Mouse (Mus musculus): ENCODE data around the gene Ric8b.

The Ric8b gene

DNA sequence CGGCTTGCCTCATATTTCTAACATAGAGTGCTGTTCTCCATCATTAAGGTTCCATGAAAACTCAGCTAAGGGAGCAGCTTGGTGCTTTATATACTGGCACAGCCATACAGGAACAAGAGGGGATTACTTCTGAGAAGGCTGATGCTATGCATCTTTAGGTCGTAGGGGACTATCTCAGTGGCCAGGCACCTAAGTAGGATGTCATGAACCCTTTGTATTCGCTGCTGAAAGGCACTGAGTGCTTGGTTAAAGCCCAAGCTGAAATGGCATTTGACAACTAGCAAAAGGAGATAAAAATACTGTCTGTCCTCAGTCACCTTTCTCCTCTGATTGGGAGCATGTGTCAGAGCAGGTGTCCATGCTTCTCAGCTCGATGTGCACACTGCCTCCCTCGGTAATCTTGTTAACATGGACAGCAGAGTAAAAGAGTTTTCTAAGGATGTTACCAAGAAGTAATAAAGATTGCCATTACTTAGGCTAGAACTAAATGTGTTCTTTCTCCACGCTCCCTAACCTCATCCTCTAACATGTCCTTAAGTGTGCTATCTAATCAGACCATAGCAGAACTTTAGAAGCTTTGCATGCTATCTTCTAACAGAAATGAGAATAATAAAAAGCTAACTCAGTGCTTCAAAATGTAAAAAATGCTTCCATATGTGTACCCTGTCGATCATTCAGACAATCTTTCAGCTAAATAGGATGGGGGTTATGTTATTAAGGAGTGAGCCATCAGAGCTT is 89.3 kb downstream of the Ric8b start:
- no peak for DNase-seq (ENCODE audit: low read depth, low spot score)

DNA sequence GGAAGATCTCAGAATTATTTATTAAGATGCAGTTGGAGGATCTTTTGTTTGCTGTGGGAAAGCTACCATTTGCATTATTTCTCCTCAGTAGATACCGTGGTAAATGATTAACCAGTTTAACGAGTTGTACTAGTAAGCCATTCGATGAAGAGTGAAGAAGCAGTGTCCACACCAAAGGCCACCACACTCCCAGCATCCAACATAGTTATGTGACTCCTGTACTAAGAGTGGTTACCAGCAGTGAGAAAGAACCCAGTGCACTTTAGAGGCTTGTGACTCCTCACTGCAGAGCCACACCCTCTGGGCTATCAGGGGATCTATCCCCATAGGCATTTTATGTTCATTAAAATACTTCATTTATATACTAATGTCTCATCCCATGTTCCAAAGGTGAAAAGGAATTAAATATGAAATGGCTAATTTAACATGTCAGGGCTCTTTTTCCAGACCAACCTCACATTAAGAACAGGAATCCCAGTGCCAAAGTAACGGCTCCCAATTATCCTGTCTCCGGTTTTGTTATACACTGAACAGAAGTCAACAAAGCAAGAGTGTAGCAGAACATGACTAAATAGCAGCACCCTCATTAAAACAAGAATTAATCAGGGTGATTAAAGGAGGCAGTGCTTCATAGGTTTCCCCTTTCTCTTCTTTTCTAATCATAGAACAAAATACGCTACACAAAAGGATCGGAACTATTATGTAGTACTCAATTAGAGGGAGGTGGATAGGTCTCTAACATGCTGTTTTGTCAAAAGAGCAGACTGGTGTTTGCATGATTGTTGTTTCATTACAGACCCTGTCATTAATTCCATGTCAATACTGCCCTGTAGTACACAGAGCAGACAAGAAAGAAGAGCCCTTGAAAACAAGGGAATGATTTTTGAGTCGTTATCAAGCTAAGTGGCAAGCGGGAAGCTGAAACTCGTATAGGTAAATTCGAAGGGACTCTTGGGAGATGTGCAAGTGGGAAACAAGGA is 90.7 kb downstream of the Ric8b start:
- no peak for DNase-seq (ENCODE audit: low read depth, low spot score)

DNA sequence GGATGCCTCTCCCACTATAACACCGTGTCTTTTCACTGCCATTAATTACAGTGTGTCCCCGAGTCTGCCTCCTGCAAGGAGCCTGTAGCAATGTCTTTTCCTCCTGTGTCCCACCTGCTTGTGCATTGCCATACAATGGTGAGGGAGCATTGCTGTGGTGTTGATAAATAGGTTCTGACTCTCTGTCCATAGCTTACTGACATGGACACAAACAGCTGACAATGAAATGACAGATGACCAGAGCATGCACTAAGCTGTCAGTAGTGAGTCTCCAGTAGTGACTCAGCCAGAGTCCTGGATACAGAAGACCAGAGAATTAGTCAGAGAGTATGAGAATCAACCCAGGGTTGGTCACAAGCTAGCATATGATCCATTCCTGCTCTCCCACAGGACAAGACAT is 93.7 kb downstream of the Ric8b start:
- DNase-seq (ENCODE audit: low read depth, low spot score), result no peak

DNA sequence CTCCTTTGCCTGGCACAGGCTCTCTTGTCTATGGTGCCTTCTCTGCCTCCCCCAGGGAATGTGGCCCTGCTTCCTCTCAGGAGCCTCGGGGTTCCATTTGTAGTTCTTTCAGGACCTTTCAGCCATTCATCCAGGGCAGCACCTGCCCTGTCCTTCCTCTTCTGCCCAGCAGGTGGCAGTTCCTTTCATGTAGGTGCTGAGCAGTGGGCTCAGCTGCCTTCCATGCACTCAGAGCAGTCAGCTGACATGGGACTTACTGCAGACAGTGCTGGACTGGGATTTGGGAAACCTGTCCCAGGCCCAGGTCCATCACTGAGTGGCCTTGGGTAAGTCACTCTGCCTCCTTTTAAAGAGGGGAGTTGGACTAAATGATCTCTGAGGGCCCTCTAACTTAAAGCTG is 96.0 kb downstream of the Ric8b start:
- peak; percentile 17 for DNase-seq (ENCODE audit: low read depth, low spot score)

DNA sequence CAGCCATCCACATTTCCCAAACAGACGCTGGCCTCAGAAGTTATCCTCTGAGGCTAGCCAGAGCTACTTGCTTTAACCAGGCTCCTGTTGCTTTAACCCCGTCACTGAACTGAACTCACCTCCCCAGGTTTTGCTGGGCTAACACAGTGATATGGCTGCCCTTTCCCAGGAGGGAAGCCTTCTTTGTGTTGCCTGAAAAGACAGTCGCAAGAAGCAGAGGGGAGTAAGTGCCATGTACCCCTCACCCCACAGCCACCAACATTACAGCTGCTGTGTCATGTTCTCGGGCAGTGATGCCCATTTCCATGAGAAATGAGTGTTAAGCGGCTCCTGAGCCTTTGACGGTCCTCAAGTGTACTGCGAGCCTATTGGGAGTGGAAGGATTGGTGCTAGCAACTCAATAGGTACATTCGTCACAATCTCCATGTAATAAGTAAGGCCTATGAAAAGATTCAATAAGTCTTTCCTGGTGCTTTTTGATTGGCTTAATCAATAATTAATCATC is 96.6 kb downstream of the Ric8b start:
- no peak for DNase-seq (ENCODE audit: low read depth, low spot score)

DNA sequence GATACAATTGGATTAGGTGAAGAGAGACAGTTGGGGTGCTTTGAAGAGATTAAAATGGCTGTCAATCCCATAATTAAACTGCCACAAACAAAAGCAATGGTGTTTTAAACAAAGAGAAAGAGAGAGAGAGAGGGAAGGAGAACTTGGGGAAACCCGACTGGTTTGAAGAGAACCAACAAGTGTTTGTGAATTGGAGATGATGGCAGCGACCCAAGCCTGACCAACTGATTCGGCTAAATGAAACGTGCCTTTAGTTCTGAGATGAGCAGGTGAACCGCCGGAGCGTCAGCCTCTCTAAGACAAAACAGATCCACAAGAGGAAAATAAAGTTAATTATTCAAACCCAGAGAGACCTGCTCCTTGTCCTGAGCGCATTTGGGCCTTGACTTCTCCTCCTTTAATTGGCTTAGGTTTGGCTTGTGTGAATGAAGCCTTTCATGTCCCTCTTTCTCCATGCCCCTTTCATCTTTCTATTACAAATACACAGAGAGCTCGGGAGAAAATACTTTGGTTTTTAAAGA is 97.1 kb downstream of the Ric8b start:
- DNase-seq (ENCODE audit: low read depth, low spot score), result peak; percentile 23

DNA sequence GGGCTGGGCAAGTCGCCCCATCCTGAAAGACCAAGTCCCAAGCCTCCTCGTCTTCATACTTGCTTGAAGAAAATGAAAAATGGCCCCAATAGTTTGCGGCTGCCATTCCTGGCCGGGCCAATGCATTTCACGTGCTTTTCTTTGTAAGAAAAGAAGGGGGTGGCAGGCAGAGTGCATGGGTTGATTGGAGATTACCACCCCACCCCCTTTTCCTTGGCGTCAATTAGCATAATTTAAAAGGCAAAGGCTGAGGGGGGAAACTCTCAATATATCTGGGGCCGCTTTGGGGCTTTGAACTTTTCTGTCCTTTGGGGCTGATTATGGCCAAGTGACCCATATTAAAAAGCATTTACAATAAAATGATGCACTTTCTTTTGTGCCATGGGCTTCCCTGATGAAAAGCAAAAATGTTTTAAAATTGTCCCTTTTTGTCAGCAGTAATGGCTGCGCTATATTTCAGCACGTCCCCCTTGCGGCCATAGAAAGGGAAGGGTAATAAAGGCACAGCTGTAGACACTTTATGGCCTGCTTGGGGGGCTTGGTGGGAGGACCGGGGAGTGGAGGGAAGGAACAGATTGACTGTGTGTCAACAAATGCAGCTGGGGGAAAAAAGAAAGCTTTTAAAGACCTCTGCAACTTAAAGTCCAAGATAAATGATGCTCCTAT is 105.4 kb downstream of the Ric8b start:
- no peak for DNase-seq (ENCODE audit: low read depth, low spot score)

DNA sequence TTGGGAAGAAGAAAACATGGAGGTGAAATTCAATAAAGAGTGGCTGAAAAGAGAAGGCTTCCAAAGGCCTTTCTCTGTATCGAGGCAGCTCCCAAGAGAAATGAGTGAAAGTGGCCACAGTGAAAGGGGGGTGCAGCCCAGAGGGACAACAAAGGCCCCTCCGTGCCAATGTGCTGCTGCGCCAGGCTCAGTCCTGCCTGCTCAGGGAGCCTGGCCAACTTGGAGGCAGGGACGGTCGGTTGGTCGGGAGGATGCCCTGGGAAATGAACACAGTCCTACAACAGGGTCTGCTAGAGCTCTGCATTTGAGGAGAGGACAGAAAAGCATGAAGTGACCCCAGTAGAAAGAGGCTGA is 105.9 kb downstream of the Ric8b start:
- no peak for DNase-seq (ENCODE audit: low read depth, low spot score)

DNA sequence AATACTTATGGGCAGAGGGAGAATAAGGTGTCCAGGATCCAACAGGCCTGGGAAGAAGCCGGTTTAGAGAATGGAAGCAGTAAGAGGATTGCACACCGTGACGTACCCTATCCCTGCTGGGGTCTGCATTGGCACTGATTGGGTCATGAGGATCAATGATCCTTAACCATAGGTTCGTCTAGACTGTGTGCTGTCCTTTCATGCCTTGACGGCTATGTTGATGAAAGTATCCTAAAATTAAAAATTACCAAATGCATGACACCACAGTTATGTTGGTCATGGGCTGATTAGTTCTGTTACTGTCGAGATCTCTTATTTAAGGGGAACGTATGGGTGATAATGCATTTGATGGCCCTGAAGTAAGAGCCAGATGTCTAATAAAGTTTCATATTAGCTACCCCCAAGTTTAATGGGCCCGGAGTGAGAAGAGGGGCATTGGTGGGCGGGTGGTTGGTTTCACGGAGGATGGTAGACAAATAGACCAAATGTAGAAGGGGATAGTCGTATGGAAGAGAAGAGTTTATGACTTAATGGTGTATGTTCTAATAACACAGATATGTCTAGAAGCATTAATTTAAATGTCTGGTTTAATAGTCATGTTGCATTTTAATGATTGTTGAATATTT is 108.5 kb downstream of the Ric8b start:
- DNase-seq (ENCODE audit: low read depth, low spot score), result no peak

DNA sequence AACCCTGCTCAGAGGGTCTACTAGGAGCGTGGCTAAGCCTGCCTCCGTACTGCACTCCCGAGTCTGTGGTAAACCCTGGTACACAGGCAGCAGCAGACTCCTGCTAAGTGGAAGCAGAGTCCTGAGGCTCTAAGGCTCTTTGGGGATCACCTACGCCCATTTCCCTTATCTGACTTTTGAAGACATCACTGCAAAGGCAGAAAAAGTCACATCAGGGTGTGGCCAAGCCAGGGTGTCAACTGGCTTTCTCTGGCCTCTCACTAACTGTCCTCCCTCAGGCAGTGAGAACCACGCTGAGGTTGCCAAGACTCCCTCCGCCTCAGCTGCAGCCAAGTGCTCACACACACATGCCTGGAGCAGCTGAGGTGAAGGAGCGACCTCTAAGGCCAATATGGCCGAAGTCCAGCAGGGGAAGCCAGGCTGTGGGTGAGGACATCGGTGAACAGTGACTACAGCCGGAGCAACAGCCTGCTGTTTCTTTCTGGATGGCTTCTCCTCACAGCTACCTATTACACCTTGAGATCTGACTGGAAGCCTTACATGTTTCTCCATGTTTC is 110.3 kb downstream of the Ric8b start:
- no peak for DNase-seq (ENCODE audit: low read depth, low spot score)

DNA sequence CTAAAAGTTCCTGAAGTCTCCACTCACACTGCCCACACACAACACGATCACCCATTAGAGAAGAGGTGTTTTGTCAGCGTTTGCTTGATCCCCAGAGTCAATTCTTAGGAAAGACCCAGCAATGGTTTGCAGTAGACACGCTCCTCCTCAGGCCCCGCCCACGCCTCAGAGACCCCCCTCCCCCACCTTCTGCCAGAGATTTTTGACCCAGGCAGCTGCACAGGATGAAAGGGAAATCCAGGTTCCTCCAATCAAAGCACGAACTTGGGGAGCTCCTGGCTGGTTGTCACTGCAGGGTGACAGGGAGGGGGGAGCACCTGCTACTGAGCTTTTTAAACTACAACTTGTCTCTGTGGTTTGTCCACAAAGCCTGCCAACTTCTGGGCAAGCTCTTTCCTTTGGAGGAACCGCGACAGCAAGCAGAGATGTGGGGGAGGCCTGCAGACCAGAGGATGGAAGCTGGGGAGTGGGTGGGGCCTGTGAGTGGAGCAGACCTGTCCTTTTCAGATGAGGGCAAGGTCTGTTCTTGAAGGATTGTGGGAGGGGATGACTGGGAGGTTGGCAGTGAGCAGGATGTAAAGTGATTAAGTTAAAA is 117.8 kb downstream of the Ric8b start:
- no peak for DNase-seq (ENCODE audit: low read depth, low spot score)

DNA sequence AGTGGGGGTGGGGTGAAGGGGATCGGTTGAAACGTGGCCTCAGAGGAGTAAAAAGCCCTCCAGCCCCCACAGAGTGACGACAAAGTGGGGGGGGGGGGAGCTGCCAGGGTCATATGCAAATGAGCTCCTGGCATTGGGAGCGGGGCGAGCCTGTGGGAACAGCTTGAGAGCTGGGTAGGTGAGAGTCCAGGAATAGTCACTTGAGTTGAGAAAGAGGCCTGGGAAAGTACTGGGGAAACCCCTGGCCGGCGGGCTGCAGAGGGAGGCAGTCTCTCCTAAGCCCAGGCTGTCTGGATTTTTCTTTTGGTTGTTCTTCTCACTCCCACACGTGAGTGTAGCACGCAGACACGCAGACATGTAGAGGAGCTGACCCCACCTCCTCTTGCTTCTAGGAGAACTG is 120.7 kb downstream of the Ric8b start:
- DNase-seq (ENCODE audit: low read depth, low spot score), result no peak

DNA sequence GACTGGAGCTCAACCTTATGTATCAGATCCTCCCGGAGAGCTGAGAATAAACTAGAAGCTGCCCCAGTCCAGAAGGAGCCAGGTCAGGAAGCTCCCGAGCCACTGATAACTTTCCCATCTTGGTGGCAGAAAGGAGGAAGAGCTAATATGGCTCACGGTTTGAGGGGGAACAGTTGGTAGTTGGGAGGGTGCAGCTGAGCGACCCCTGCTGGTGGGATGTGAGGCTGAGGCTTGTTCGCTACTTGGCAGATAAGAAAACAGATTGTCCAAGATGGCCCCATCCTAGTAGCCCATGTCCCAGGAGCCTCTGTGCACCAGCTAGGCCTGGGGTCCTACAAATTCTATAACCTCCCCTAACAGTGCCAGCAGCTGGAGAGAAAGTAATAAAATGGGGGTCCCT is 121.4 kb downstream of the Ric8b start:
- no peak for DNase-seq (ENCODE audit: low read depth, low spot score)

DNA sequence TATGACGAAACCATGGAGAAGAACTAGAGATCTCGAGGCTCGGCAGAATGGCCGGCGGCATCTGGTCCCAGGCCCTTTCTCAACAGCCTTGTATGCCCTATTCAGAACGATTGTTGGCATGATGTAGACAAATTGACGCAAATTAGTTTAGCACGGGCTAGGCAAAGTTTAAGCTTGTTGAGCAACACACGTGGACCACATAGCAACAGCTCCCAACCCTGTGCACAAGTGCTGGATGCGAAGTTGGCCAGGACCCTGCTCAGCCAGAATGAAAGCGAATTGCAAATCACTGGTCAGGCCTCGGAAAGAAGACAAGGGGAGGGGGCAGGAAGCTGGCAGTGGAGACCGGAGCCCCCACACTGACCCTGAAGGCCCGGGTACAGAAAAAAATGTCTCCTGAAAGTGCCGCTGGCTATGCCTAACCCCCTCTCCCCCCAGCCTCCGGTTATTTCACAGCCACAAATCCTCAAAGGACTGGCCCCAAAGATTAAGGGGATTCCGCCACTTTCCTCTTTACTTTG is 126.8 kb downstream of the Ric8b start:
- DNase-seq (ENCODE audit: low read depth, low spot score), result no peak

DNA sequence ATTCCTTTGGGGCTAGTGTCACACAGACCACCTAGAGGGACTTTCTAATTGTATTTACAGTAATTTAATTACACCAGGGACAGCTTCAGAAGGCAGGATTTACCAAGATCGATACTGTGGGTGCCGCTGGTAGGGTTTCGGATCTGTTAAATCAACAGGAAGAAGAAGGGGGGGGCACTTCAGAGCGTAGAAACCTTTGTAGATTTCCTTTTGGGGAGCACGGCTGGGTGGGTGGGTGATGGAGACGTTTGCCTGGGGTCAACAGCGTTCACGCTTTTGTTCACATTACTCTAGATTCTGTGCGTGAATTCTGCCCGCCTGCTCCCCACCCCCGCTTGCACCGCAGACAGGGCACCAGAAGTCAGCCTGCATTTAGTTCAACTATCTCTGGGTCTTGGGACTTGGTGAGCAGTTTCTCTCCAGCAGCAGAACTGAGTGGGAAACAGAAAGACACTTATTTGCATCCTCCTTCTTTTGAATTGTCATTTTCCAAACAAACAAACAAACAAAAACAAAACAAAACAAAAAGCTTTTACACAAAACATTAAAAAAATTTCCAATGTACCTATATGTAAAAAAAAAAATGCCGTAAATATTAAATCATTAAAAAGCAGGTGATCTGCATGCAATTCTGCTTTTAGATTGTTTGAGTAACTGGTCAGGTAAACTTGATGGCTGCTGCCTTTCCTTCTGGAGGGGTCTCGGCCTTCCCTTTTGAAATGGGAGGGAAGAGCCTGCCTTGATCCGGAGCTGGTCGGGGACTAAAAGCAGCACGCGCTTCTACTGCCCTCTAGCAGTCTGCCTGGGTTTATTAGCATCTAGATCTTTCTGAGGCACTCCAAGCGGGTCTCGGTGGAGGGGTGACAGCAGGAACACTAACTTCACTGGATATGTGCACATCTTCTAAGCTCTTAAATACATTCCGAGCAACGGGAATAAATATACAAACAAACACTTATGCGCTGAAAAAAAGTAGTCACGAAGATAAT is 127.6 kb downstream of the Ric8b start:
- DNase-seq (ENCODE audit: low read depth, low spot score), result peak; percentile 43

DNA sequence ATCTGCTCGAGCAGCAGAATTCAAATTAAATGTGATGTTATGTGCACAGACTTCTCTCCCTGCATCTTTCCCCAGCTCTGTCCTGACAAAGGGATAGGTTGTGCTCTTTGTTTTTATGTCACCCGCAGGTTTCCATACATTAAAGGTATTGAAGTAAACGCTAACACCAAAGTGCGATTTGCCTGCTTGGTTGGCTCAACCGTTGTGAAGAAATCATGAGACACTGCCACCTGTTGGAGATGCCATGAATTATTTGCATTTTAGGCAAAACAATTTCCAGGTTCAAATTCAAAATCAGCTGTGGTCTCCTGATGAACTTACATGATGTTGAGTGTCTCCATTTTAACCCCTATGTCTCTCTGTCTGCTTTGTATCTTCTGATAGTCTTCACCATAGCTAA is 129.2 kb downstream of the Ric8b start:
- DNase-seq (ENCODE audit: low read depth, low spot score), result peak; percentile 16

DNA sequence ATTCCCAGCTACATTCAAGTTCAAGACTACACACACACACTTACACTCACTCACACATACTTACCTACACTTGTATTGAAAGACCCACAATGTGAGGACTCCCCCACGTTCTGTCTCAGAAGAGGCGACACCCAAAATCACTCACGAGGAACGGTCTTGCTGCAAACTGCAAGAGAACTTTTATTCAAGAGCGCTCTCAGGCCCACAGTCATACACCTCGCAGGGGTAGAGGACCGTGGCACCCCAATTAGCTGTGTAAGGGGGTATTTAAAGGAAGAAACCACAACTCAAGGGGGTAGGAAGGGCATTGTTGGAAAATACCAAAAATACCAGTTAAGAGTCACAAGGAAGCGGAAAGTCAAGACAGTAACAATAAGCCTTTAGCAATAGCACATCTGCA is 130.6 kb downstream of the Ric8b start:
- DNase-seq (ENCODE audit: low read depth, low spot score), result no peak

DNA sequence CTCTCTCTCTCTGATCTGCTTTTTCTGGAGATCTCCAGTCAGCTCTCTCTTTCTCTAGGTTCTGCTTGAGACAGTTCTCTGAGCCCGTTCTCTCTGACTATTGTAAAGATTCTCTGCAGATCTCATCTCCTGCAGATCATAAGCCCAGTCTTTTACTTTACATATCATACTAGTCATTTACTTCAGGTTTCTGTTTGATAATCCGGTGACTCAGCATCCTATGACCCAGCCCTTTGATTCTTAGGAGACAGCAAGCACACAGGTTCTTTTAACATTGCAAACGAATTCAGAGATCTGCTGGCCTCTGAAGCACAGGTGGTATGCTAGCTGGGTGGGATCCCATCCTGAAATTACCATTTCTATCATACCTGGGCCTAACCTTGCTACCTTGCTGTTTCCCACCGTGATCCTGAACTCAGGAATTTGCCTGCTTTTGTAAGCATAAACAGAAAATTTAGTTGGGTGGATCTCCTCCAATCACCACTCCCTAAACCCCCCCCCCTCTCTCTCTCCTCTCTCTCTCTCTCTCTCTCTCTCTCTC is 133.3 kb downstream of the Ric8b start:
- DNase-seq (ENCODE audit: low read depth, low spot score), result no peak

DNA sequence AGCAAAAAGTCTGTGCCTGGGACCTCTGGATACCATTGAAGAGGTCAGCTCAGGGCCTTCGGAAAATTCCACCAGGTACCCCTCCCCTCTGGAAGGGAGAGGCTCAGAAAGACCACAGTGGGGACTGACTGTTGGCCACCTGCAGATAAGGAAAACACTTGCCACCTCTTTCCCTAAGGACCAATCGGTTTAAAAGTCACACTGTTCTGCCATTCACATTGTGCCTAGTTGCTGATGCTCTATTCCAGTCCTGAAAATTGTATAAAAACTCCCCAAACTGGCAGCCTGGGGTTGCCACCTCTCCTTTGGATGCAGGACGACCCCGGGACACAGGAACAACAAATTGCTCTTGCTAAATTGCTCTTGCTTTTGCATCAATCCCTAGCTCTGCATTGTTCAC is 135.0 kb downstream of the Ric8b start:
- DNase-seq (ENCODE audit: low read depth, low spot score), result no peak

All from retina, postnatal 7 days (tissue).